Mouse (Mus musculus) mature B cell (primary cell): ENCODE data around the gene Rab12.

Experiments used
- in situ Hi-C: fragments of 300-500 bp; cut with MboI; formaldehyde crosslinking; loops from 2 replicates; pipeline ENCODE4 v1.14.3; 2019

The Rab12 gene

DNA sequence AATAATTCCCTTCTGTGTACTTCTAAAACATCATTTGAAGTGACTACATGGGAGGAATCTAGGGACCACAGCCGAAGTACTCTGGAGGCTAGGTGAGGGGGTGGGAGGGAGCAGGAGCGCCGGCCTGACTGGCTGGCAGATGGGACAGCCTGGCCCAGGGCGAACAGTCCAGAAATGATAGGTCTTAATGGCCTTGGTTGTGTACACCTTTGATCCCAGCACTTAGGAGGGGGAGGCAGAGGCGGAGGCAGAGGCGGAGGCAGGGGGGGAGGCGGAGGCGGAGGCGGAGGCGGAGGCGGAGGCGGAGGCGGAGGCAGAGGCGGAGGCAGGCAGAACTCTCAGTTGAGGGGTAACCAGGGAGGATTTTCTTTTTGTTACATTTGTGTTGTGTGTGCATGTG lies 20.9 kb downstream of the Rab12 start:
- in situ Hi-C loops, result loop anchor here (25.0 kb wide), 1 partner anchor 261 kb away; no protein-coding TSS in a partner anchor

DNA sequence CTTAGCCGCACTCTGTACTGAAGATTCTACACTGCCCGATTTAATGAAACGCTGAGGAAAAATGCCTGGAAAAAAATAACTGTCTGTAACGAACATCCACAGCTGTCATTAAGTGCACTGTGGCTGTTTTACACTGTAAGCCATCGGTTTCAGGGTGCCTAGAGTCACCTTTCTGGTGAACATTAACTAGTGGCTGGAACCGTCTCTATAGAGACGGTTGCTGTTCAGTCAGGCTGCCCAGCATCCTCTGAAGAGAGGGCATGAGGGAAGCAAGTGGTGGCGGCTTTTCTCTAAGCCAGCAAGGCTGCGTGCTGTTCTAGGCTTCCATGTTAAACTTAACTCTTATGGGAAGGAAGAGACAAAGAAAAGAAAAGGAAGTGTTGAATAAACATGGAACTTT lies 22.9 kb downstream of the Rab12 start:
- in situ Hi-C loops, result loop anchor here (25.0 kb wide), 1 partner anchor 259 kb away; no protein-coding TSS in a partner anchor

DNA sequence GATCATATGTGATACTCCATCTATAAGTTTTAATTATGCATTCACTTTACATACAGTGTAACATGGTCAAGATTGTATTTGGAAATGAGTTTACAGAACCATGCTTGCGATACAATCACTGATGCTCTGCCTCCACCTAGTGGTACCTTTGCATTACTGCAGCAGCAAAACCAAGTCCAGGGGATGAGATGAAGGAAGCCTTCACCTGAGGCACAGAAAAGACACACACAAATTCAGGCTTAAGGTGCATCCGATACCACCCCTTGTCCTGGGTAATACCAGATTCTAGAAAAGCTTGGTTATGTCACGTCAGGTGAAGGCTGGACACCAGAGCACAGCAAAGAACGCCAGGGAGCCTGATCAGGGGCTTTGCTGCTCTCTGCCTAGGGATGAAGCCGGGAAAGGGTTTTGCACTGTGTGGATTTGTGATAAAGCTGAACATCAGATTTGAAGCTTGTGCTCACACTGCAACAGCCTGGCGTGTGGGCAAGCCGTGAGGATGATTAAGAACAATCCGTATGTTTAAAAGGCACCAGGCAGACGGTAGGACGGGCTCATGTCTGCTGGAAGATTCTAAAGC lies 29.4 kb downstream of the Rab12 start:
- in situ Hi-C loops, result loop anchor here (25.0 kb wide), 1 partner anchor 253 kb away; no protein-coding TSS in a partner anchor

DNA sequence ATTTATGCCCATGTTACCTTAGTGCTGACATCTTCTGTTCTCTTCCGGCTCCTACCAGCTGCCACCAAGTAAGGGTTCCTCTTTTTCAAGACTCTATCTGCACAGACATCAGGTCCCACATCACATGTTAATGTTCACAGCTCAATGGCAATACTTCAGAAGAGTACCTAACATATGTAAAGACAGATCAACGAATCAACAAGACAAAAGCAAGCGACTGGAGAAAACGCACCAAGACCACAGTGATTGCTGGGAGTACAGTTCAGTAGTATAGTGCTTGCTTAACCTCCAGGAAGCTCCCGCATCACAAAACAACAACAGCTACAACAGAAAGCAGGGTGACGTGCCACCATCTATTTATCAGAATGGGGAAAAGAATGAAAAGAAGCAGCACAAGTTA lies 33.0 kb downstream of the Rab12 start:
- in situ Hi-C loops, result loop anchor here (25.0 kb wide), 1 partner anchor 249 kb away; no protein-coding TSS in a partner anchor

DNA sequence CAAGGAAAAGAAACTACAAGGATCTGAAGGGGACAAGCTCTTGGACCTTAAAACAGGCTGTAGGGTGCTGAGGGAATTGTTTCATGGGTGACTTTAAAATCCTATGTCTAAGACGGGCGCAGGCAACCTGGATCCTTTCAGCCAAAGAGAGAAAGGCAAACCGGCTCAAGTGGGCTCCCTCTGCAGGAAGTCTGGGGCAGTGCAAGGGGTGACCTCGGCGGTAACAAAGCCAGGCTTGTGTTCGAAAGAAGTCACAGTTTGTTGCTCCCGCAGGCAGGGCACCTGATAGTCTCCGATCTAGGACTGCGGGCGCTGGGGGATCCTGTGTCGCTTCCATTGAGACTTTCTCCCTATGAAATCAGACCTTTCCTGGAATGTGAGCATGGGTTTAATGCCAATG lies 33.8 kb downstream of the Rab12 start:
- in situ Hi-C loops, result loop anchor here (25.0 kb wide), 1 partner anchor 248 kb away; no protein-coding TSS in a partner anchor

DNA sequence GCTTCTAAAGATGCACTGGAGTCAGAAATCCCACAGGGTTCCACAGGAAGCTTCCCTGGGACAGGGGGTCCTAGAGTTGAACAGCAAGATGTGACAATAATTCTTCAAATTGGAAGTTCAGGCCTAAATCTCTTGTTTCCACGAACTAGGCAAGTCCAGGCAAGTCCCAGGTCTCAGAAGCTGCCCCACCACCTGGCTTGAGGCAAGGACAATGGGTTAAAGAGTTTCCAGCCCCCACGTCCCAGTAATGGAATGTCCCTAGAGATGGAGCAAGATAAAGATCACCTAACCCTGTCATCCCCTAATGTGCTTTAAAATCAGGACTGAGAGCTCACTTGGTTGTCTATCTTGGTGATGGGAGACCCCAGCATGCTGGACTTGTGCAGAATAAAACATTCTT lies 34.6 kb downstream of the Rab12 start:
- in situ Hi-C loops, result loop anchor here (25.0 kb wide), 1 partner anchor 248 kb away; no protein-coding TSS in a partner anchor

DNA sequence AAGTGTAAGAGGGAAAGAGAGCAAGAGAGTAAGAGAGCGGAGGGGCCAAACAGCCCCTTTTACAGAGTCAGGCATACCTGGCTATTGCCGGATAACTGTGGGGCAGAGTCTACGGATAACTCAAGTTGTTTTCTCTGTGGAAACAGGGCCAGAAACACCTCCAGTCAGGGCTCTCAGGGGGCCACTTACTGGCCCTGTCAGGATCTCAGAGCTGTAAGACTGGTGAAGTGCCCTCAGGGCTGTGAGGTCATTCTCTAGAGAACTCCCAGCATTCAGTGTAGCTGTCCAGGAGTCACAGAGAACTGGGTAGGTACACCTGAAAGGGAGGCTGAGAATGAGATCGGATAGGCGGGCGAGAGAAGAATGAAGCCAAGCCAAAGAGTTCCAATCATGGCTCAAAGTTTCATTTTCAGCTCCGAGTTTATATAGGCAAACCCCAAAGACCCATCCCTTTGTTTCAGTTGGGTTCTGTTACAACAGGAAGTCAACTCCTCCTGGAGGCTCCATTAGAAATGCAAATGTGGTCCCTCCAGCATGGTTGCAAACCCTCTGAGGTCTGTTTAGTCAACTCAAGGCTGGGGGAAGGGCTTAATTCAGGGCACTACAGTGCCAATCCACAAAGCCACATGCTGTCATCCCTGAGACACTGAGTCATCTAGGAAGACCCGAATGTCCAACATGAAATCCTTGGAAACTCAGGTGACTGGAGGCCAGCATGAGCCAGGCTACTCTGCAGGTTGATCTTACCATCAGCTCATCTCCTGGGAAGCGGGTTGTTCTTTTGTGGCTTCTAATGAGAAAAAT lies 35.7 kb downstream of the Rab12 start:
- in situ Hi-C loops, result loop anchor here (25.0 kb wide), 1 partner anchor 247 kb away; no protein-coding TSS in a partner anchor

DNA sequence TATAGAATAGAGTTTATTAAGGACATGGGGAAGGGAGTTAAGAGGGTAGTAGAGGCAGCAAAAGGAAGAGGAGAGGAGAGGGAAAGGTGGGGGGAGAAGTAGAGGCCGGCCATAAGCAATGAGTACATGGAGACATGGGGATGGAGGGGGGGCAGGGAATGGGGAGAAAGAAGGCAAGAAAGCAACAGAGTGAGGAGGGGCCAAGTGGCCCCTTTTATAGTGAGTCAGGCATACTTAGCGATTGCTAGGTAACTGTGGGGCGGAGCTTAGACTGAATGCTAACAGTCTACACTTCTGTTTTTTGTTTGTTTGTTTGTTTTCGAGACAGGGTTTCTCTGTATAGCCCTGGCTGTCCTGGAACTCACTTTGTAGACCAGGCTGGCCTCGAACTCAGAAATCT lies 38.2 kb downstream of the Rab12 start:
- in situ Hi-C loops, result loop anchor here (25.0 kb wide), 1 partner anchor 244 kb away; no protein-coding TSS in a partner anchor

DNA sequence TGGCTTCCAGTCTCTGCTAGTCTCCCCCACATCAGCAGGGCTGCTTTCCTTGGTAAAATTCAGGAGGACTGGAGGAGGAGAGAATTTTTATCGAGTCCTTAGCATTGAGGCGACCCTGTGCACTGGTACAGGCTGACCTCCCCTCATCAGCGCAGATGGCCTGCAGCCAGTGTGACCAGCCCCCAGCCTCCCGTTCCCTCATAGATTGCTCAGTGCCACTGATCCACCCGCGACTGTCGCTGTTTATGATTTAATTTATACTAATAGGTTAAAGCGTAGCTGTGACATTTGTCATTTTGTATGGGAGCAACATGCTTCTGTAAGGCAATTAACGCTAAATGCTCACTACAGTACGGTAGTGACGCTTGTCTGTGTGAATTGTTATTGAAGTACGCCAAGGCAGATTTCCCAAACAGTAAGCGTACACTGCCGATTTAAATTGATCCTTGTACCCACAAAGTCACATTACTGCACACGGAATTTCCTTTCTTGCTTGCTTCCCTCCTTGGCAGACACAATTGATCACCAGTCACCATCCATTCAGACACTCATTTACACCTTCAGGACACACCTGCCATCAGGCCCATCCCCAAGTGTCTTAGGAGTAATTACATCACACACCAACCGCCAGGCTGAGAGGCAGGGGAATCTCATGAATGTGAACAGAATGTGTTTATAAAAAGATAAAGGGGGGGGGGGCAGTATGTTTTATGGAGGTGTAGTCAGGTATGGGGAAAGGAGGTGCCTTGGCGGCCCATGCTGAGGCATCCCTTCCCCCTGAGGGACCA lies 38.8 kb downstream of the Rab12 start:
- in situ Hi-C loops, result loop anchor here (25.0 kb wide), 1 partner anchor 243 kb away; no protein-coding TSS in a partner anchor

DNA sequence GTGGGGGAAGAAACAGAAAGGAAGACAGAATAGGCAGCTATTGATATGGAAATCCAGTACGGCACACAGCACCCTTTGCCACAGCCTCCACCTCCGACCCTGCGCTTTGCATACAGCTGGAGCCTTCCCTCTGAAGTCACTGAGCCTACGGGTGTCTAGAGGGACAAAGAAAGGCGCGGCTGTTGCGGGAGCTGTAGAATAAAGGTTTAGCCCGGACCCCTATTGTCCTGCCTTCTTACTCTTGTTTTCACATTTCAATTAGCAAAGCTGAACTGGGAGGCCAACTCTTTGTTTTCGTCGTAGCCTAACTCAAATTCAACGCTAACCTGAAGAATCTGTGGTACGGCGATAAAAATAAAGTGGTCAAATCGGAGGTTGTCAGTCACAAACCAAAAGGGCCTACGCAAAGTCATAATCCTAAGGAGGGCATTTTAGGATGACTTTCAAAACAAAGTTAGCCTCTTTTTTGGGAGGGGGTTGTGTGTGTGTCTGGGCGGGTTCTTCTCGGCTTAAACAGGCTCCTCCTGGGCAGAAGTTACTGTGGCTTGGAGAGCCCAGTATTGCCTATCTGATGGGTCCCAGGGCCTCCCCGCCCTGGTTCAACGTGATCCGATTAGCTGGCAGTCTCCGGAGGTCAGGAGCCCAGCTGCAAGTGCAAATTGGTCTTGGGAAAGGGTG lies 39.6 kb downstream of the Rab12 start:
- in situ Hi-C loops, result loop anchor here (25.0 kb wide), 1 partner anchor 243 kb away; no protein-coding TSS in a partner anchor

DNA sequence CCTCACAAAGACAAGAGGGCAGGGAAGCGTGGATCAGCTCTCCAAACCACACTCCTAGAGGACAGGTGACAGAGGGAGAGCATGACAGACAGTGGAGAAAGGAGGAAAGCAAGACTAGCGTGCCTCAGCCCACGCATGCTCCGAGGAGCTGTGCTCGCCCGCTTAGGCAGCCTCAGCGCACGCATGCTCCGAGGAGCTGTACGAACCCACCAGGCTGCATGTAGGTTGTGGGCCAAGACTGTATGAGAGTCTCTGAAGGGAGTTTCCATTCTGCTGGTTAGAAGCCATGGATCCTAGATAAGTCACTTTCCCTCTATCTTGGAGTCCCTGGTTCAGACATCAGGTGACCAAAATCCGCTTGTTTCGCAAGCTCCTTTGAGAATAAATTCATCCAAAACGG lies 40.2 kb downstream of the Rab12 start:
- in situ Hi-C loops, result loop anchor here (25.0 kb wide), 1 partner anchor 242 kb away; no protein-coding TSS in a partner anchor

DNA sequence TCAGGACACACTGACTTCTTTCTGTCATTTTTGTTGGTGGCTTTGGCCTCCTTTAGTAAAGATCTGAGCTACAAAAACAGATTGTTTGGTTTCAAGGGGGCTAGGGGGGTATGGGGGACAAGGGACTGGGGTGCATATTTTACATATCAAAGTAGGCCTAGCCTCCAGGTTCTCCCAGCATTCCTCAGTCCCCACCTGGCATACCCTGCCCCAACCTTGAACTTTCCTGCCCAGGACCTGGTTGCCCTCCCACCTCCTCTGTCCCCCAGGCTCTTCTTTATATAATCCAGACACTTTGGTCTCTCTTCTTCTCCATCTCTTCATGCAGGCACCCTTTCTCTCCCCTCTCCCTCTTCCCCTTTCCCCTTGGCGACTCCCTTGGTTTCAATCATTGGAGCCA lies 46.3 kb downstream of the Rab12 start:
- in situ Hi-C loops, result no loop called here

DNA sequence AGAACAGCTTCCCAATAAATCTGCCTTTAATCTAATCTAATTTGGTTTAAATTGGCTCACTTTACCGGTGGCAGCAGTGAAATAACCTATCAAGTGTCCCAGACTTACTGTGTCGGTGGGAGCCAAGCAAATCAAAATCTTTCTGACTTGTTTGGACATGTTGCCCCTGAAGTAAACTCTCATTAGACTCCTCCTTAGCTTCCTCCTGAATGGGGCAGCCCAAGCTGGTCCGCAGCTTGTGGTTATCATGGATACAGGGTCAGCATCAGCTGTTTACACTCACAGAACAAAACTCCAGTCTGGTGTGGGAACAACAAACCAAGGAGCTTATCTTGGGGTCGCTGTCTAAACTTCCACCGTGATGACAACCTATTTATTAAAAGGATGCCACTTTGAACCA lies 47.8 kb downstream of the Rab12 start:
- in situ Hi-C loops, result no loop called here

DNA sequence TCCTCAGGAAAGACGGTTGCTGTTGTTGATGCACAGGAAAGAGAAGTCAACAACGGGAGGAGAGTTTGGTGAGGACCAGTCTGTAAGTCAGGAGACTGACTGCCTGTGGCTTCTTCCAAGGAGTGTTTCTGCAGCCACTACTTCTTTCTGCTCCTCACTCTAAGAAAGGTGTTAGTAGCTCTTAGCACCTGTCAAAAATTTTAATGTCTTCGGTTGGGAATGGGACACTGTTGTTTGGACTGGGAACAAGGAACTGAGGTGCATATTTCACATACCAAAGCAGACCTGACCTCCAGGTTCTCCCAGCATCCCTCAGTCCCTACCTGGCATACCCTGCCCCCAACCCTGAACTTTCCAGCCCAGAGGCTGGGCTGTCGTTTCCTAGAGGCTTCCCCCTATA lies 48.3 kb downstream of the Rab12 start:
- in situ Hi-C loops, result no loop called here

DNA sequence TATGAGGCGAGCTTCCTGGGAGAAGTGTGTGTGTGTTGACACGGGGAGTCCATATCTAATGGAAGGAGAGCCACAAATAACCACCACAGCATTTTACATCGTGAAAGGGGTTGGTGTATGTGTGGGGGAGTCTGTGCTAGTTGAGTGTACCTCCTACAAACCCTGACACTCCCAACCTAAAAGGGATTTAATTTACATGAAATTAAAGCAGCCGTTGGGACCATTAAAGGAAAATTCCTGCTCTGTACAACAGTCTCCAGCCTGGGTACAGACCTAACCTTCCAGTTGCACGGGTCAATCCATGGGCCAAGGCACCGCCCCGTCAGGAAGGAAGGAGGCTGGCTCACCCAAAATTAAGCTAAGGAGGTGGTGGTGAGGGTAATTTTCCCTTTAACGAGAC lies 49.5 kb downstream of the Rab12 start:
- in situ Hi-C loops, result no loop called here

DNA sequence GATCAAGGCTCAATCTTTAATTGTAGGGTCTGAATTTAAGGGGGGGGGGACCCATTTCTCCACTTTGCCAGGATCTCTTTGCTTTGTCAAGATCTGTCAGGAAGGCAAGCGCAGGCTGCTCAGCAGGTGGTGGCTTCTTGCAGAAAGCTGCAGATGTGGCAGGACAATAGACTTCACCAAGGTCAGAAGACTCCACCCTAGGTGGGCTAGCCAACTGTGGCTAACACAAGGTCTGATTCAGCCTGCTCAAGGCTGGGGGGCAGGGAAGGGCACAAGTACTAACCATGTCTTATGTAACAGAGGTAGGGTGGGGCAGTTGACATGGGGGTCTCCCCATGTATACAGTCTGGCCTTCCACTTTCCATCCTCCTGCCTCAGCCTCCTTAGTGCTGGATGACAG lies 62.3 kb downstream of the Rab12 start:
- in situ Hi-C loops, result no loop called here

DNA sequence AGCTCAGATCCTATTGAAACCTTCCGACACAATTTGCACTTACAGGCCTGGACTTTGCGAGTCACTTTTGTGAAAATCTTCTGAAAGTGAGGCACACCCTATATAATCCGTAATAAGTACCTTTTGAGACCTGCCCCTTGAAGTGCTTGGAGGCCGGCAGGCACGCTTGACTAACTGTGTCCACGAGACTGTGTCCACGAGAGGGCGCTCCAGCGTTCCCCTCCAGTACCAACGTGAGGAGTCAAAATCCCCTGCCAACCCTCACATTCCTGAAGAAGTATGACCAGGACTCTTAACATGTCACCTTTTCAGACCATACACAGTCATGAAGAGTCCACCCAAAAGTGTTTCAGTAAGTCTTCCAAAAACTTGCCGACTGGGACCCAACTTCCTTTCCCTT lies 68.4 kb downstream of the Rab12 start:
- in situ Hi-C loops, result no loop called here

DNA sequence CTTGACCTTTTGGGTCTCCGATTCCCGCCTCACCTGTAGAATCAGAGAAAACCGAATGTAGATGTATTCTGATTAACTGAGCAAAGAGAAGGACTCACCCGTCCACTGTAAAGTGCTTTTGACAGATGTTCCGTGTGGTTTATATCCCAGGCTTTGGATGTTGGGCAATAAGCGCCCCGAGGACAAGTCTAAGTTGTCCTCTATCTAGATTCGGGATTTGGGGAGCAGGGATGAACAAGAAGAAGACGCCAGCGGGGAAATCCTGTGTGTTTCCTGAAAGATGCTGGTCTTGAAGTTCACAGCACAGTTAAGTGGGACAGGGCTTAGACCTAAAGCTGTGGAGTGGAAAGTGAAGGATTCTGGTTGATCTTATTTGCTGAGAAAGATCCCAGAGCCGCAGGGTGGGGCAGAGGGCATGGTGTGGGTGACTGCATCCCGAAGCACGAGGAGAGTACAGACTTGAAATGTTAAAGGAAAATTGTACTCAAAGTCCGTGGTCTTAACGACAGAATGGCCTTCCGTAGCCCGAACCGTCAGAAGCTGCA lies 68.9 kb downstream of the Rab12 start:
- in situ Hi-C loops, result no loop called here

DNA sequence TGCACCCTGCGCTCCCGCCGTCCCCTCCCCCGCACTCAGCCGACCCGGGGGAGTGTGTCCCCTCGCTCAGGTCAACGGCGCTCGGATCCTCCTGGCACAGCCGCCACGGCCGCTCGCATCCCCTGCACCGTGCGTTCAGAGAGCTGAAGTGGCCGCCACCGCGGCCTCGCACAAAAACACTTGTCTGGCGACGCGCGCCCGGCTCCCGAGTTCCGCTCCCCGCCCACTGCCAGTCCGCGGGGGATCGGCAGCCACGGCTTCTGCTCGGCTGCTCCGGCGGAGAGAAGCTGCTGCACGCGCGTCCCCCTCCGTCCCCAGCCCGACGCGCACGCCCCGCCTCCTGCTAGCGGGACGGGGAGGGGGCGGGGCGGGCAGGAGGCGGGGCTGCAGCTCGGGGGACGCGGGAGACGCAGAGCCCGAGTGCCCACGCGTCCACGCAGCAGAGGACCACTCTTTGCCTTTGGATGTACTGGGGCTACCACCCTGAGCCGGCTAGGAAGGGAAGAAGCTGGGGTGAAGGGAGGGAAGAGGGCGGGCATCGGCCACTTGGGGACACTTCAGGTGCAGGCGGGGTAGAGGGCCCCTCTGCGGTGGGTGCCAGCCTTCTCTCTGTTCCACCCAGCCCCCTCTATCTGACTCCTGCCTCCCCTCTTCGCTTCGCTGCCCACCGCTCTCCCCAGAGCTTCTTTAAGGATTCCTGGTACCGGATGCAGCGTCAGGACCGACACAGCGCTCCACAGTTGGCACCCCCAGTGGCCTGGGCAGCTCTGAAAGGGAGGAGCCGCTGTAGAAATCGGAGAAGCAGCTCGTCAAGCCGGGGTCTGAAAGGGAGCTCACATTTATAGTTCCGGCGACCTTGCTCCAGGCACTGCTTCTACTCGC lies 69.8 kb downstream of the Rab12 start, which contains the start of gene Mtcl1:
Gene Mtcl1 (minus strand): TSS at position 291 of the 882 bp plus-strand sequence.
- in situ Hi-C loops, result no loop called here
